Mouse (Mus musculus) gastrocnemius, postnatal 25 days (tissue): Measurements from ENCODE around the gene Lfng. TPM values are rescaled to one million over a fixed set of nuclear protein-coding genes. Genes with fewer than 3 reads are reported as not detected.

Experiments used
- DNase-seq: peaks from one replicate; pipeline ENCODE4 v3.0.0; 2022
- long read RNA-seq, 2 experiments: library from polyadenylated mRNA; stranded (forward); transcript quantifications; one replicate each; pipeline ENCODE4 v2.0.0; 2021
- total RNA-seq, 2 experiments: library from RNA; stranded (reverse); gene quantifications; 1 replicate in 1 of 2; 2 replicates in 1 of 2; pipeline ENCODE4 v1.2.3; 2021

The Lfng gene
- 1 to 10 TPM; 2.7 to 5.5 TPM for total RNA-seq
- long read RNA-seq, experiment 1, partial matches to known transcripts: 1 of 4 reads
- long read RNA-seq, experiment 1, other reads (novel, unspliced or antisense): 2 of 4 reads
- long read RNA-seq, experiment 2, partial matches to known transcripts: 0 of 2 reads
- long read RNA-seq, experiment 2, other reads (novel, unspliced or antisense): 0 of 2 reads

GRCm38 (mm10) chr5:140607001-140607835 is at the start of gene Lfng:
Gene Lfng (plus strand): TSS chr5:140607320.
- peak; percentile 89 for DNase-seq

GRCm38 (mm10) chr5:140562601-140563000 is 44.5 kb upstream of the Lfng start:
- no peak for DNase-seq

- no peak for DNase-seq
Observed at GRCm38 (mm10) chr5:140564896-140565295, 42.2 kb upstream of the Lfng start, which contains the start of gene Grifin. Gene Grifin (minus strand): TSS chr5:140565071.

GRCm38 (mm10) chr5:140565451-140565850 is 41.7 kb upstream of the Lfng start:
- peak; percentile 80 for DNase-seq

GRCm38 (mm10) chr5:140565856-140566255 is 41.3 kb upstream of the Lfng start:
- no peak for DNase-seq

GRCm38 (mm10) chr5:140566271-140566670 is 40.8 kb upstream of the Lfng start:
- DNase-seq: no peak

GRCm38 (mm10) chr5:140567321-140567720 is 39.8 kb upstream of the Lfng start:
- peak; percentile 73 for DNase-seq

GRCm38 (mm10) chr5:140567751-140568150 is 39.4 kb upstream of the Lfng start:
- no peak for DNase-seq

GRCm38 (mm10) chr5:140568321-140568970 is 38.7 kb upstream of the Lfng start:
- peak; percentile 62 for DNase-seq

GRCm38 (mm10) chr5:140569032-140569595 is 38.0 kb upstream of the Lfng start:
- DNase-seq: no peak

GRCm38 (mm10) chr5:140570223-140570870 is 36.8 kb upstream of the Lfng start:
- DNase-seq: no peak

- no peak for DNase-seq
Observed at GRCm38 (mm10) chr5:140571201-140571600, 35.9 kb upstream of the Lfng start.

GRCm38 (mm10) chr5:140571673-140572072 is 35.4 kb upstream of the Lfng start:
- DNase-seq: peak; percentile 93

- peak; percentile 72 for DNase-seq
Observed at GRCm38 (mm10) chr5:140572611-140573010, 34.5 kb upstream of the Lfng start.

GRCm38 (mm10) chr5:140575381-140575866 is 31.7 kb upstream of the Lfng start:
- peak; percentile 59 for DNase-seq

- no peak for DNase-seq
Observed at GRCm38 (mm10) chr5:140579221-140579620, 27.9 kb upstream of the Lfng start.

GRCm38 (mm10) chr5:140579771-140580170 is 27.3 kb upstream of the Lfng start:
- DNase-seq: no peak

GRCm38 (mm10) chr5:140581569-140581968 is 25.6 kb upstream of the Lfng start:
- no peak for DNase-seq

- peak; percentile 60 for DNase-seq
Observed at GRCm38 (mm10) chr5:140582995-140583731, 24.0 kb upstream of the Lfng start.

- DNase-seq: no peak
Observed at GRCm38 (mm10) chr5:140583732-140584368, 23.3 kb upstream of the Lfng start.
